Mouse (Mus musculus) gastrocnemius, postnatal 10 days (tissue): ENCODE data around the gene Vmn1r6. TPM values are rescaled to one million over a fixed set of nuclear protein-coding genes. Genes with fewer than 3 reads are reported as not detected.
"Not testable (repeated sequence)": the region's sequence is repeated elsewhere in the genome, so short reads cannot be mapped to it uniquely, and the experiment has no call there.

Experiments
- DNase-seq: peaks from one replicate; pipeline ENCODE4 v3.0.0; 2021; ENCODE audit warnings: mixed read lengths
- long read RNA-seq, 2 experiments: library from polyadenylated mRNA; stranded (forward); transcript quantifications; one replicate each; pipeline ENCODE4 v2.0.0; 2021
- total RNA-seq, 2 experiments: library from RNA; stranded (reverse); gene quantifications; 2 replicates each; pipeline ENCODE4 v1.2.3; 2021

Vmn1r6 gene
- total RNA-seq, result not detected
- long read RNA-seq, experiment 1, result 0 reads
- long read RNA-seq, experiment 2, result 0 reads

DNA sequence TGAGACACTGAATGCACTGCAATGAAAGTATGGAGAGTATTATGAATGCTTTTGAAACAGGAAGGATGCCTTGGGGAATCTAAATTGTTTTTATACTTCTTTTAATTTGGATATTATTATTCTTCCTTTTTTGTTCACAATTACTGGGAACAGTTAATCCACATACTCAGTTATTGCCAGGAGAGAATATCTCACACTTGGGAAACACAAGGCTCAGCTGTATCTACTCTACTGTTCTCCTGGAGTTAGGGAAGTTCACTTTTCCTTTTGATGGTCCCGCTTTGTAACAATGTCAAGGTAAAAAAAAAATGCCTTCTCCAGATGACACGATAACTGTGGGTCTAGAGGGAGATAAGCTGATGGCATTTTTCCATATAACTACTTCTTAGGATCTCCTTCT lies at the start of gene Vmn1r6:
TSS of gene Vmn1r6 (plus strand) at position 301 of the 400 bp plus-strand sequence.
- DNase-seq, result no peak

DNA sequence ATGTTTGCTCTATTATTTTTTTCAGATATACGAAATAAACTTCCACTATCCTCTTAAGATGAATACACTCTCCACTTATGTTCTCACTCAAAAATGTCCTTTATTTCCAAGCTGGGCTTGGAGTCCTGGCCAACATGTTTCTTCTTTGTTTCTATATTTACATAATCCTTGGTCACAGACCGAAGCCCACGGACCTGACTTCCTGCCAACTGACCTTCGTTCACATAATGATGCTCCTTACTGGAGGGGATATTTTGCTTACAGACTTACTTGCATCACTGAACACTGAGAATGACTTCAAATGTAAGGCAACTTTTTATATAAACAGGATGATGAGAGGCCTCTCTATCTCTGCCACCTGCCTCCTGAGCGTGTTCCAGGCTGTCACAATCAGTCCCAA lies 40.6 kb upstream of the Vmn1r6 start:
- DNase-seq, result no peak

GRCm38 (mm10) chr6:56969973-56970372 lies 27.1 kb upstream of the Vmn1r6 start, which contains the start of gene Vmn1r5:
TSS of gene Vmn1r5 (plus strand) at chr6:56970273.
- DNase-seq, result no peak

GRCm38 (mm10) chr6:57025224-57025623 lies 28.2 kb downstream of the Vmn1r6 start, which contains the start of gene Vmn1r7:
TSS of gene Vmn1r7 (minus strand) at chr6:57025324.
- DNase-seq, result not testable (repeated sequence)

DNA sequence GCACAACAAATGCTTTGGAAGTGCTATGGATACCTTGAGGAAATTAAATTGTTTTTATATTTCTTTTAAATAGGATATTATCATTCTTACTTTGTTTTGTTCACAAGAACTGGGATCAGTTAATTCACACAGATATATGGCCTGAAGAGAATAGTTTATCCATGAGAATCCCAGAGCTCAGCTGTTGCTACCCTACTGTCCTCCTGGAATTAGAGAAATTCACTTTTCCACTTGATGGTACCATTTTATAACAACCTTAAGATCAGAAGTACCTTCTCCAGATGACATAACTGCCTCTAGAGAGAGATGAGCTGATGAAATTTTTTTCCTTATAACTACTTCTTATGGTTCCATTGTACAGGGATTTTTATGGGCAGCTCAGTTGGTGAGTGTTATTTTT lies 34.9 kb downstream of the Vmn1r6 start, which contains the start of gene Vmn1r8:
TSS of gene Vmn1r8 (plus strand) at position 301 of the 400 bp plus-strand sequence.
- DNase-seq, result no peak

DNA sequence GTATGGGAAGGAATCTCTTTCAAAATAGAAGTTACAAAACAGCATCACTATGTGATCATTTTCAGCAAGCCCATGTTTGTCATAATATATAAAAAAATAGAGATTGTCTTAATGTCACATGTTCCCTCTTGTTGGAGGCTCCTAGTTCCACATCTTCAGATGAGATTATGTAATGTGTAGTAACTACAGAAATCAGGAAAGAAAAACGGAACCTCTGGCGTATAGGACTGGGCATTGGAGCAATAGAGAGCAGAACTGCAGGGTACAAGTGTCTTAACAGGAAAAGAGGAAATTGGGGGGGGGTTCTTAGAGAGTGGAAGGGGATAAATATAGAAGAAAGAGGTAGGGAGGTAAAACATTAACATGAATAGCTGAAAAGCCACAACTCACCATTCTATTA lies 37.6 kb downstream of the Vmn1r6 start:
- DNase-seq, result no peak

Other genes with a start within 250 kb of the Vmn1r6 start
- gene Kbtbd2, start 199.4 kb upstream of the Vmn1r6 start, total RNA-seq, result 10 to 100 TPM; 21.9 to 25.8 TPM
- 100 to 1,000 TPM; 120 to 138 TPM for gene Fkbp9, start 165.2 kb upstream of the Vmn1r6 start, total RNA-seq
- gene Nt5c3, start 73.3 kb upstream of the Vmn1r6 start, total RNA-seq, result 10 to 100 TPM; 50.8 to 60.3 TPM
- under 1 TPM; 0.20 to 0.23 TPM for gene Vmn1r4, start 73.2 kb upstream of the Vmn1r6 start, total RNA-seq
- gene Vmn1r5, start 27.0 kb upstream of the Vmn1r6 start, total RNA-seq, result not detected
- not detected for gene Vmn1r7, start 28.1 kb downstream of the Vmn1r6 start, total RNA-seq
- gene Vmn1r8, start 35.0 kb downstream of the Vmn1r6 start, total RNA-seq, result not detected
- gene Vmn1r9, start 69.5 kb downstream of the Vmn1r6 start, total RNA-seq, result not detected
- gene Vmn1r10, start 112.2 kb downstream of the Vmn1r6 start, total RNA-seq, result not detected
- not detected for gene Vmn1r11, start 136.2 kb downstream of the Vmn1r6 start, total RNA-seq
- gene Vmn1r12, start 159.7 kb downstream of the Vmn1r6 start, total RNA-seq, result not detected
- not detected for gene Vmn1r13, start 206.0 kb downstream of the Vmn1r6 start, total RNA-seq
- gene Vmn1r14, start 234.4 kb downstream of the Vmn1r6 start, total RNA-seq, result not detected